Mouse (Mus musculus): ENCODE measurements around the gene F930015N05Rik. TPM values are rescaled to one million over a fixed set of nuclear protein-coding genes. Genes with fewer than 3 reads are reported as not detected.

The F930015N05Rik gene
- total RNA-seq, 2 experiments from 2014 or later, result not detected

DNA sequence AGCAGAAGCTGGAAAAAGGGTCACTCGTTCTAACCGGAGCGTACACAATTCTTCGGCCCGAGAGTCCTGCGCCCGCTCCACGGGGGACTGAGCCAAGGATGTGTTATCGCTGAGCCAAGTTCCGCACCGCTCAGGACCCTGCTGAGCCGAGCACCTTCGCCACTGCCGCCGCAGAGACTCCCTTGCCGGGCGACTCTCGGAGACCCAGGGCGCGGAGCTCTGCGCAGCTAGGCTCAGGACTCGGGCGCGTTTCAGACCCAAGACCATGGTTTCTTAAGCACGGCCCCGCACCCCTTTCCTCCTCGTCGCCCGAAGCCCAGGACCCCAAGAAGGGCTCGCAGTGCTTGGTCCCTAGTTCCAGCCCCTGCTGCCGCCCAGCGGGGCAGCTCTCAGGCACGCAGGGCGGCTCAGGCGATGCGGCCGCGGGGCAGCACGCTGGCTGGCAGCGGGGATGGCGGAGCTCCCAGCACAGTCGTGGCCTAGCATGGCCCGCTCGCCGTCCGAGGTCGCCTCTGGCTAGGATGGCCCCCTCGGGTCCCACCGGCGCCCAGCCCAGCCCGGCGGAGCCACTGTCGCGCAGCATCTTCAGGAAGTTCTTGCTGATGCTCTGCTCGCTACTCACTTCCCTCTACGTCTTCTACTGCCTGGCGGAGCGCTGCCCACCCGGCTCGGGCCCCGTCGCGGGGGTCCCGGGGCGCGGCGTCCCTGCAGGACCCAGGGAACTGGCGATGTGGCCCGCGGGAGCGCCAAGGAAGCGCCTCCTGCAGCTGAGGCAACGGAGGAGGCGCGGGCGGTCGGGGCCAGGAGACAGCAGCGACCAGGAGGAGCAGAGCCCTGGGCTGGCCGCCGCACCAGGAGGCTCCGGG is 674 bp downstream of the F930015N05Rik start:
- H3K27ac ChIP-seq, result peak overlapping the region; percentile 66
- peak; percentile 45 for DNase-seq
- TF ChIP-seq CTCF (IDR thresholded peaks at IDR 0.05), result no peak
- intact Hi-C loops (cut with DNase I), result no loop called here
- peak overlapping the region; percentile 73 for H3K4me3 ChIP-seq

DNA sequence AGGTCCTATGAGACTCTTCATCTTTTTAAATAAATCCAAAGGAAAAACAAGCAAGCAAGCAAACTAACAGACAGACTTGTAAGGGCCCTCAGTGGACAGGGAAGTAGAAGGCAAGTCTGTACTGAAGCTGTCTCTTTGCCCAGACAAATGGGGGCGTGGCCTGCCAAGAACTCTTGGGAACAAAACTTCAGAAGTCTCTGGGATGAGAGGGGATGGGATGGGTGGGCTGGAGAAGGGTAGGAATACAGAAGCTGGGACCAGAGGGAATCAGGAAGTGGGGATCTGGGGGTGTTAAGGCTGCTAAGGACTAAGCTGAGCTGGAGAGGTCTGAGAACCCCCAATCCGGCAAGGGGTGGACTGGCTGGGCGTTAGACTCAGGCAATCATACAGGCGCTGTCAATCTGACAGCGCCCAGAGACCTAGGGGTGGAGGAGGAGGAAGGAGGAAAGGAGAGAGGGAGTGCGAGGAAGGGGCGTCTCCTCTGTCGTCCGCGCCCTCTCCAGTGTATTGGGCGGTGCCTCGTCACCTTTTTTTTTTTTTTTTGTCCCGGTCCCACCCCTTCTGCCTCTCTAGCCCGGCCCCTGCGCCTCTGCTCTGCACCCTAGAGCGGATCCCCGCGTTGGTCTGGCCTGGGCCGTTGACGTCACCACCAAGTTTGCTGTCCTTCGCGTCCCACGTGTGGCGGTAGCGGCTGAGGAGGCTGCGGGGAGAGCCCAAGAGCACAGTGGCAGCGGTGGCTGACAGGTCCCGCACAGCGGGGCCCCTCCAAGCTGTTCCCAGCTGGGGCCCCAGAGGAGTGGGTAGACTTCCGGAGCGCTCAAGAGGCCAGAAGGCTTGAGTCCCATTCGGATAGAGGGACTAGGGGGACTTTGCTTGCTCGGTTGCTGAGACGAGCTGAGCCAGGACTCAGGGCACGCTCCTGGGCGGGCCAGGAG is 1.6 kb downstream of the F930015N05Rik start, which contains the start of gene Hs3st3a1:
Hs3st3a1 (plus strand) TSS at position 722 of the 935 bp plus-strand sequence.
- peak; percentile 68 for DNase-seq
- intact Hi-C loops (cut with DNase I), result no loop called here
- H3K4me3 ChIP-seq, result peak within 1 kb of the TSS; percentile 73

DNA sequence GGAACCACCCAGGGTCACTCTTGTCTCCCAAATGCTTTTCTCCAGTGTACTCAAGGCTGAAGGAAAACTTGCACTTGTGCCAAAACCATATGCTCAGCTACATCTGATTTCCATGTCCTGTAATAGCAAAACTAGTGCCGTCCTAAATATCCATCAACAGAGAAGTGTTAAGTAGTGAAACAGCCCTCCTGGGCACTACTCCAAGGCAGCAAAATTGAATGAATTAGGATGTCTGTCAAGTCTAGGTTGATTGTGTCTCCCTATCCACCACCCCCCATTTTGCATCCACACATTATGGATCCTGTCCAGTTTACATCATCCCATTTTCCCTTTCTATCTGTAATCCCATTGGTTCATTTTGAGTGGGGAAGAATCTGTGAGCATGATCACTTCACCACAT is 17.5 kb downstream of the F930015N05Rik start:
- no peak for TF ChIP-seq CTCF (IDR thresholded peaks at IDR 0.05)
- no peak overlapping the region for H3K27ac ChIP-seq
- no peak overlapping the region for H3K4me3 ChIP-seq
- intact Hi-C loops (cut with DNase I), result no loop called here
- no peak for DNase-seq

More for the DNA sequence above, 1.6 kb downstream of the F930015N05Rik start, which contains the start of gene Hs3st3a1:
- peak within 1 kb of the TSS; percentile 66 for H3K27ac ChIP-seq
- TF ChIP-seq CTCF (IDR thresholded peaks at IDR 0.05), result no peak

- no peak for DNase-seq
- no peak for TF ChIP-seq CTCF (IDR thresholded peaks at IDR 0.05)
- intact Hi-C loops (cut with DNase I), result no loop called here
- Histone ChIP-seq H3K27ac (no peak overlapping the region), H3K4me3 (no peak overlapping the region)
Observed at GRCm38 (mm10) chr11:64400534-64401093, 35.8 kb downstream of the F930015N05Rik start.

DNA sequence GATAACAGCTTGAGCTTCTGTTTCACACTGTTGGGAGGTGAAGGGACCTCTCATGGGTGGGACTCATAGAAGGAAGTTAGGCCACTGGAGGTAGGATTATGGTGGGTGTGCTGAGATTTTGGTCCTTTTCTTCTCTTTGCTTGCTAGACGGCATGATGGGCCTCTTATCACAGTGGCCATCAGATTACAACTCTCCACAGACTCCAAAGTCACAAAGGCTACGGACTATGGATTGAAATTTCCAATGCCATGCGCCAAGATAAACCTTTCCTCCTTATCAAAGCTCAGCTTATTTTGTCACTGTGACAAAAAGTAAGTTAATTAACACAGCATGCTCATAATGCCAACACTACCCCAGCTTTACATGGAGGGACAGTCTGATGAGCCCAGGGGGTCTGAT is 38.8 kb downstream of the F930015N05Rik start:
- no peak for TF ChIP-seq CTCF (IDR thresholded peaks at IDR 0.05)

GRCm38 (mm10) chr11:64396949-64397348 is 39.5 kb downstream of the F930015N05Rik start:
- no peak for TF ChIP-seq CTCF (IDR thresholded peaks at IDR 0.05)
- intact Hi-C loops (cut with DNase I), result no loop called here
- Histone ChIP-seq H3K4me3 (no peak overlapping the region), H3K27ac (no peak overlapping the region)
- DNase-seq, result no peak

More for the DNA sequence above, 38.8 kb downstream of the F930015N05Rik start:
- intact Hi-C loops (cut with DNase I), result no loop called here
- H3K4me3 ChIP-seq, result no peak overlapping the region
- DNase-seq, result no peak
- no peak overlapping the region for H3K27ac ChIP-seq

- DNase-seq, result no peak
- no peak for TF ChIP-seq CTCF (IDR thresholded peaks at IDR 0.05)
- no peak overlapping the region for H3K4me3 ChIP-seq
- H3K27ac ChIP-seq, result no peak overlapping the region
- intact Hi-C loops (cut with DNase I), result no loop called here
Observed at GRCm38 (mm10) chr11:64396331-64396881, 40.0 kb downstream of the F930015N05Rik start.

GRCm38 (mm10) chr11:64386333-64386732 is 50.1 kb downstream of the F930015N05Rik start:
- intact Hi-C loops (cut with DNase I), result no loop called here
- no peak for DNase-seq
- TF ChIP-seq CTCF (IDR thresholded peaks at IDR 0.05), result no peak
- Histone ChIP-seq H3K27ac (no peak overlapping the region), H3K4me3 (no peak overlapping the region)

Other genes with a start within 250 kb of the F930015N05Rik start
- gene Hs3st3a1, start 1.3 kb downstream of the F930015N05Rik start, total RNA-seq (2021), result under 1 TPM; 0.13 to 0.25 TPM